Mouse (Mus musculus) 3T3-L1 (cell line): Measurements from ENCODE around the gene Chchd3.

ENCODE experiments used
- DNase-seq: peaks from one replicate; pipeline ENCODE4 v3.0.0-alpha.2; 2015; ENCODE audit warnings: low read depth, low spot score

Chchd3 gene

GRCm38 (mm10) chr6:33059735-33060576 lies at the start of gene Chchd3:
Chchd3 (minus strand) TSS chr6:33060260.
- peak; percentile 100 for DNase-seq

GRCm38 (mm10) chr6:33104661-33105060 lies 44.6 kb upstream of the Chchd3 start:
- DNase-seq = no peak

- no peak for DNase-seq
Measured at GRCm38 (mm10) chr6:33098903-33099302, 38.8 kb upstream of the Chchd3 start.

GRCm38 (mm10) chr6:33094671-33095233 lies 34.7 kb upstream of the Chchd3 start:
- no peak for DNase-seq

- DNase-seq = peak; percentile 23
Measured at GRCm38 (mm10) chr6:33080186-33080585, 20.1 kb upstream of the Chchd3 start.

GRCm38 (mm10) chr6:33078260-33078936 lies 18.3 kb upstream of the Chchd3 start:
- no peak for DNase-seq

GRCm38 (mm10) chr6:33066462-33066861 lies 6.4 kb upstream of the Chchd3 start:
- no peak for DNase-seq

GRCm38 (mm10) chr6:33059276-33059675 lies 784 bp downstream of the Chchd3 start:
- peak; percentile 37 for DNase-seq

GRCm38 (mm10) chr6:33056392-33056791 lies 3.7 kb downstream of the Chchd3 start:
- no peak for DNase-seq

GRCm38 (mm10) chr6:33055663-33056062 lies 4.4 kb downstream of the Chchd3 start:
- DNase-seq = no peak

- no peak for DNase-seq
Measured at GRCm38 (mm10) chr6:33054946-33055345, 5.1 kb downstream of the Chchd3 start.

- DNase-seq = no peak
Measured at GRCm38 (mm10) chr6:33051642-33052041, 8.4 kb downstream of the Chchd3 start.

GRCm38 (mm10) chr6:33049705-33050420 lies 10.2 kb downstream of the Chchd3 start:
- no peak for DNase-seq

- peak; percentile 17 for DNase-seq
Measured at GRCm38 (mm10) chr6:33043480-33043879, 16.6 kb downstream of the Chchd3 start.

- DNase-seq = peak; percentile 71
Measured at GRCm38 (mm10) chr6:33042880-33043279, 17.2 kb downstream of the Chchd3 start.

- DNase-seq = no peak
Measured at GRCm38 (mm10) chr6:33041978-33042377, 18.1 kb downstream of the Chchd3 start.

GRCm38 (mm10) chr6:33040360-33041090 lies 19.5 kb downstream of the Chchd3 start:
- DNase-seq = no peak

GRCm38 (mm10) chr6:33032543-33032942 lies 27.5 kb downstream of the Chchd3 start:
- DNase-seq = no peak

GRCm38 (mm10) chr6:33031631-33032030 lies 28.4 kb downstream of the Chchd3 start:
- no peak for DNase-seq

GRCm38 (mm10) chr6:33028296-33028695 lies 31.8 kb downstream of the Chchd3 start:
- DNase-seq = peak; percentile 55

- DNase-seq = no peak
Measured at GRCm38 (mm10) chr6:33025041-33025440, 35.0 kb downstream of the Chchd3 start.
